Mouse (Mus musculus) limb, embryonic 14.5 days (tissue): ENCODE results near the gene Eid2b. TPM values are rescaled to one million over a fixed set of nuclear protein-coding genes. Genes with fewer than 3 reads are reported as not detected.

Experiments used
- ATAC-seq: fragments of 200-750 bp; cut with Nextera tagmentation; 2 replicates; pipeline ENCODE4 v1.8.0; 2017; ENCODE audit warnings: low read depth, moderate number of reproducible peaks, moderate TSS enrichment; ENCODE audit not compliant: low FRiP score
- DNase-seq: peaks from one replicate; pipeline ENCODE4 v3.0.0-alpha.2; 2015; ENCODE audit warnings: low spot score
- H3K27ac ChIP-seq: fragments of 300-500 bp; sonication (generic); replicated peaks from 2 replicates; pipeline ENCODE4 v1.5.1; 2014; ENCODE audit warnings: low read depth, mild to moderate bottlenecking, low read length, moderate library complexity, mixed read lengths
- H3K27me3 ChIP-seq: fragments of 300-500 bp; sonication (generic); 2 replicates; pipeline ENCODE4 v1.6.1; 2014; ENCODE audit warnings: low read length, mixed read lengths; ENCODE audit not compliant: control insufficient read depth, insufficient read depth
- H3K36me3 ChIP-seq: fragments of 300-500 bp; sonication (generic); 2 replicates; pipeline ENCODE4 v1.6.1; 2014; ENCODE audit warnings: mild to moderate bottlenecking, low read length, moderate library complexity, mixed read lengths; ENCODE audit not compliant: control insufficient read depth, insufficient read depth
- H3K4me1 ChIP-seq: fragments of 300-500 bp; sonication (generic); 2 replicates; pipeline ENCODE4 v1.6.1; 2014; ENCODE audit warnings: antibody characterized with exemption, low read length, mixed read lengths; ENCODE audit not compliant: control insufficient read depth, insufficient read depth
- H3K4me2 ChIP-seq: fragments of 300-500 bp; sonication (generic); replicated peaks from 2 replicates; pipeline ENCODE4 v1.6.1; 2014; ENCODE audit warnings: low read depth, mild to moderate bottlenecking, low read length, moderate library complexity; ENCODE audit not compliant: severe bottlenecking
- H3K4me3 ChIP-seq: fragments of 300-500 bp; sonication (generic); replicated peaks from 2 replicates; pipeline ENCODE4 v1.5.1; 2014; ENCODE audit warnings: low read length
- H3K9ac ChIP-seq: fragments of 300-500 bp; sonication (generic); 2 replicates; pipeline ENCODE4 v1.6.1; 2014; ENCODE audit warnings: mild to moderate bottlenecking, low read depth, low read length, moderate library complexity; ENCODE audit not compliant: severe bottlenecking
- H3K9me3 ChIP-seq: fragments of 300-500 bp; sonication (generic); 2 replicates; pipeline ENCODE4 v1.6.1; 2016; ENCODE audit warnings: low read length; ENCODE audit not compliant: control insufficient read depth
- POLR2A ChIP-seq: fragments of 200-500 bp; IDR thresholded peaks from 2 replicates; pipeline ENCODE4 v1.8.0; 2012; ENCODE audit warnings: inconsistent platforms, mild to moderate bottlenecking, moderate library complexity, borderline replicate concordance; ENCODE audit not compliant: insufficient read depth, insufficient read length; ENCODE audit errors: extremely low read depth
- WGBS: fragments of 180-500 bp; shearing (Covaris S2); extraction: QIAGEN DNeasy Blood & Tissue Kit; methylation state at CpG from one replicate; pipeline ENCODE4 v1.1.7; 2014; 5-methylcytosine and 5-hydroxymethylcytosine counted together
- polyA plus RNA-seq, 2 experiments: library from polyadenylated mRNA; depleted of rRNA in 1 of 2; stranded (reverse) in 1 of 2; unstranded in 1 of 2; fragments of >200 nt; fragmentation: Nextera tagmentation in 1 of 2; extraction: Ambion mirVana in 1 of 2; gene quantifications; 2 replicates each; pipeline versions ENCODE4 v1.2.1 to v1.2.3; 2012 to 2014

The Eid2b gene
- polyA plus RNA-seq, 2 experiments, result 14.3 to 15.4 TPM

- peaks cover 4% of the 10 kb centered on the region; the same call in 1 of the 2 replicates for H3K9me3 ChIP-seq
- H3K27ac ChIP-seq, result no peak overlapping the region
- H3K4me2 ChIP-seq, result no peak overlapping the region
- H3K4me1 ChIP-seq, result no peaks in the 10 kb centered on the region
- no peak for ATAC-seq
- H3K27me3 ChIP-seq, result no peaks in the 10 kb centered on the region
- no peak for DNase-seq
- no peak overlapping the region for H3K9ac ChIP-seq
- no peak overlapping the region for H3K4me3 ChIP-seq
- WGBS, result 83% methylated on average over 6 of the region's 6 CpGs
- no peaks in the 10 kb centered on the region for H3K36me3 ChIP-seq
- no peak for TF ChIP-seq POLR2A
These were observed 22.1 kb upstream of the Eid2b start for GRCm38 (mm10) chr7:28255476-28255875.

DNA sequence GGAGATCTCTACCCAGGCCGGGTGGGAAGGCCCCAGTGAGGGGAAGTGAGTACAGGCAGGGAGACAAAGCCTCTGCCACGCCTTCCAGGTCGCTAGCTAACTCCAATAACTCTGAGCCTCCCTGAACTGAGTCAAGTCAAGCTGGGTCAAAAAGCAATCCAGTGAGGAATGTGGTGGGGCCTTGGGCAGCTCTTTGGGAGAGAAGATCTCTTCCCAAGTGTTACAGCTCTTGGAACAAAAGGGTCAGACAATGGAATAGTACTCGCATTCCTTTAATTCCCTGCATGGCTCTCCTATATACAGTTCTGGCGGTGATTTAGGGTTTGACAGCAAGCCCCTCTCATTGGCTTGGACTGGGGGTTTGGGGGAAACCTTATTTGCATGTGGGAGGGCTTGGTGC, 14.7 kb upstream of the Eid2b start:
- ATAC-seq (no peak), DNase-seq (no peak)
- no peak overlapping the region for H3K4me2 ChIP-seq
- 40% methylated on average over 5 of the region's 5 CpGs for WGBS
- TF ChIP-seq POLR2A, result no peak
- no peaks in the 10 kb centered on the region for H3K27me3 ChIP-seq
- no peaks in the 10 kb centered on the region for H3K36me3 ChIP-seq
- no peak overlapping the region for H3K9ac ChIP-seq
- H3K9me3 ChIP-seq, result no peaks in the 10 kb centered on the region
- H3K27ac ChIP-seq, result no peak overlapping the region
- no peak overlapping the region for H3K4me3 ChIP-seq
- no peaks in the 10 kb centered on the region for H3K4me1 ChIP-seq

- Histone ChIP-seq H3K27ac (no peak overlapping the region), H3K4me1 (0 out of 2 replicates have a peak, but pooled peaks cover 1% of the 10 kb centered on the region), H3K9me3 (no peaks in the 10 kb centered on the region), H3K4me2 (no peak overlapping the region), H3K36me3 (no peaks in the 10 kb centered on the region), H3K4me3 (no peak overlapping the region), H3K27me3 (no peaks in the 10 kb centered on the region), H3K9ac (no peak overlapping the region)
- DNase-seq (peak; percentile 79), ATAC-seq (no peak)
- 6% methylated on average over 15 of the region's 15 CpGs for WGBS
- TF ChIP-seq POLR2A, result no peak
These were observed 13.8 kb upstream of the Eid2b start for GRCm38 (mm10) chr7:28263786-28264185.

DNA sequence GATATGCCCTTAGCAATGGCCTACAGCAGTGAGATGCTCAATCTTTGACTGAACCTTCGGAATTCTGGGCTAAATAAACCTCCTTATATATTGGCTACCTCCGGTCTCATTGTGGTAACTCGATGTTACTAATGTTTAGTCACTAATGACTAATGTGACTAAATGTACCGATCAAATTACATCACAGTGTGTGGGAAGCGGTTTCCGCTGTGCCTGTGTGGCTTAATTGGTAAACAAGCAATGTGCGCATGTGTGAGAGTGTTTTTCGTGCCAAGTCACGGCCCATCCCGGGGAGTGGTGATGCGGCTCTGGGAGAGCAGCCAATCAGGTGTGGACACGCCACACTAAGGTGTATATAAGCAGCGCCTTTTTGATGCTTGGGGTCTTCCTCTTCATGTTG, 12.1 kb upstream of the Eid2b start:
- no peak overlapping the region for H3K4me3 ChIP-seq
- no peaks in the 10 kb centered on the region for H3K36me3 ChIP-seq
- TF ChIP-seq POLR2A, result no peak
- H3K27ac ChIP-seq, result no peak overlapping the region
- no peaks in the 10 kb centered on the region for H3K9me3 ChIP-seq
- ATAC-seq (no peak), DNase-seq (no peak)
- H3K27me3 ChIP-seq, result no peaks in the 10 kb centered on the region
- H3K9ac ChIP-seq, result no peak overlapping the region
- H3K4me2 ChIP-seq, result no peak overlapping the region
- H3K4me1 ChIP-seq, result 0 out of 2 replicates have a peak, but pooled peaks cover 2% of the 10 kb centered on the region
- 80% methylated on average over 13 of the region's 13 CpGs for WGBS

- Histone ChIP-seq H3K4me3 (peak within 1 kb of the TSS; percentile 85), H3K27ac (peak within 1 kb of the TSS; percentile 91), H3K36me3 (peaks cover 6% of the 10 kb centered on the region), H3K27me3 (no peaks in the 10 kb centered on the region), H3K4me1 (0 out of 2 replicates have a peak, but pooled peaks cover 2% of the 10 kb centered on the region), H3K9me3 (0 out of 2 replicates have a peak, but pooled peaks cover 5% of the 10 kb centered on the region), H3K4me2 (peak within 1 kb of the TSS; percentile 46), H3K9ac (peak within 1 kb of the TSS; percentile 95)
- DNase-seq (peak; percentile 94), ATAC-seq (peak; percentile 93)
- peak; percentile 85; the same call in 1 of the 2 replicates for TF ChIP-seq POLR2A
- 8% methylated on average over 46 of the region's 57 CpGs for WGBS
These were observed 10.2 kb upstream of the Eid2b start, which contains the start of gene Eid2 for GRCm38 (mm10) chr7:28267129-28268041. Eid2 (plus strand) TSS chr7:28267881.
